In the genomic region with DNA sequence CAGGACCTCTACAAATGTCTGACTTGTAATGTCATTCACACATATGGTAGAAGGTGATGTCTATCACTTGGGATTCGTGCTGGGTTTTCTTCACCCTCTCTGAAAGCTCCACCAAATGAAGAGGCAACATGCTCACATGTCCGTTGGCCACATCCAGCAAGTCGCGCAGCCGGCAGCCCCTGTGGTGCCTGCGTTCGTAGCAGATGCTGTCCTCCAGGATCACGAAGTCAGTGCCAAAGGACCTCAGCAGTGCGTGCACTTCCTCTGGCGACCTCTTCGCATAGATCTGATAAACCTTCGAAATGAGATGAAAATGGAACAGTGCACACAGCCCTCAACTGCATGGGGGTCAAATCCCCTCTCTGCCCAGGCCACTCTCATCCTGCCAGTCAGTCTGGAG, we compare ENCODE assay signal across 27 mouse cellular contexts.
"Had no signal": no experiment of that assay in that cellular context is flagged by ENCODE, and none has a peak within 500 bp of the region (broad histone marks: within the 10 kb centered on the region; RNA-seq: fewer than 3 reads in every experiment).

No protein-coding gene starts in this region.

- H3K9ac ChIP-seq: heart, embryonic 12.5 days; hindbrain, embryonic 14.5 days; intestine, embryonic 15.5 days; limb, embryonic 12.5 days; liver, embryonic 13.5 days; liver, embryonic 15.5 days; liver, postnatal 0 days had no signal

- H3K9me3 ChIP-seq: heart, embryonic 10.5 days; heart, embryonic 12.5 days; hindbrain, embryonic 10.5 days; intestine, embryonic 15.5 days; limb, embryonic 10.5 days; limb, embryonic 12.5 days; liver, embryonic 13.5 days; liver, embryonic 15.5 days had no signal

- DNase-seq: gastrocnemius, adult 2 months; gastrocnemius, postnatal 10 days; gastrocnemius, postnatal 25 days; heart, adult 18-20 months; heart, postnatal 10 days; heart, postnatal 4 days; kidney, adult 18-20 months; kidney, adult 8-10 months; kidney, postnatal 10 days; kidney, postnatal 25 days; kidney, postnatal 4 days; liver; liver, embryonic 13.5 days; liver, postnatal 0 days had no signal

- H3K27me3 ChIP-seq: heart, embryonic 12.5 days; intestine, embryonic 15.5 days; limb, embryonic 12.5 days; liver, embryonic 13.5 days; liver, embryonic 15.5 days had no signal

- ATAC-seq: inflammation-experienced regulatory T-cells, adult 6 months; intestine, embryonic 15.5 days; intestine, postnatal 0 days; liver, postnatal 0 days had no signal

- H3K4me3 ChIP-seq: gastrocnemius, adult 2 months; heart, embryonic 10.5 days; heart, embryonic 12.5 days; hindbrain, embryonic 10.5 days; intestine, embryonic 15.5 days; layer of hippocampus, adult 2 months; left cerebral cortex, adult 2 months; limb, embryonic 10.5 days; limb, embryonic 12.5 days; liver, embryonic 13.5 days; liver, embryonic 15.5 days had no signal

- H3K27ac ChIP-seq: gastrocnemius, adult 2 months; heart, embryonic 10.5 days; hindbrain, embryonic 10.5 days; hindbrain, embryonic 14.5 days; intestine, embryonic 15.5 days; layer of hippocampus, adult 2 months; left cerebral cortex, adult 2 months; limb, embryonic 10.5 days; limb, embryonic 12.5 days; liver, embryonic 13.5 days; liver, embryonic 15.5 days had no signal

- H3K36me3 ChIP-seq: intestine, embryonic 15.5 days; liver, embryonic 15.5 days had no signal

- H3K4me2 ChIP-seq: heart, embryonic 12.5 days; hindbrain, embryonic 14.5 days; intestine, embryonic 15.5 days; limb, embryonic 12.5 days; liver, embryonic 11.5 days; liver, embryonic 13.5 days; liver, embryonic 15.5 days had no signal

- H3K4me1 ChIP-seq: intestine, embryonic 15.5 days had no signal
